Mouse (Mus musculus): ENCODE measurements around the gene Egln3.

Gene Egln3

DNA sequence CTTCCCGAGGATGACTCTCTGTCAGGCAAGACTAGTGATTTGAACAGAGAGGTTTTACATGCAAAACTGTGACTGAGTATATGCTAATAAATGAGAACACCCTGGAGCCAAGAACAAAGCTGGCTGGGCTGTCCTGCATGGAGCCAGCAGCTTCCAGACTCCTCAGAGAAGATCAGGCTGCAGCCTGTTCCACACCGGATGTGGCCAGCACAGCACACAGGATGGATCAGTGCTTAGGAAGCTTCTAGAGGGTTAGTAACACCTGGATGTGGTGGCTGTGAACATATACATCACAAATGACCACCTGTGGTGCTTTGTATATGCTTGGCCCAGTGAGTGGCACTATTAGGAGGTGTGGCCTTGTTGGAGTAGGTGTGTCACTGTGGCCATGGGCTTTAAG is 43.4 kb downstream of the Egln3 start:
- DNase-seq = no peak

DNA sequence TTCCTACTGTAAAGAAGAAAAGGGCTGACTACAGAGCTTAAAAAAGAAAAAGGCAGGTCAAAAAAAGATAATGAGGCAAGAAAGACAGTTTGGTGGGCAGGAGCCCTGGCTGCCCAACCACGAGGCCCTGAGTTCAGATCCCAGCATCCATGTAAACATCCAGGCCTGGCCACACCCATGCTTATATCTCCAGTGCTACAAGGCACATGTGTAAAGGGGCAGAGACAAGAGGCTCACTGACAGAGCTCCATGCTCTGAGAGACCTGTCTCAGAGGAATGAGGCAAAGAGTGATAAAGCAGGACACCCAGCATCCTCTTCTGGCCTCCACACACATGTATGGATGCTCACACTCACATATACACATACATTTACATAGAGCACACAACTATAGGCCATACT is 48.9 kb downstream of the Egln3 start:
- no peak for DNase-seq

DNA sequence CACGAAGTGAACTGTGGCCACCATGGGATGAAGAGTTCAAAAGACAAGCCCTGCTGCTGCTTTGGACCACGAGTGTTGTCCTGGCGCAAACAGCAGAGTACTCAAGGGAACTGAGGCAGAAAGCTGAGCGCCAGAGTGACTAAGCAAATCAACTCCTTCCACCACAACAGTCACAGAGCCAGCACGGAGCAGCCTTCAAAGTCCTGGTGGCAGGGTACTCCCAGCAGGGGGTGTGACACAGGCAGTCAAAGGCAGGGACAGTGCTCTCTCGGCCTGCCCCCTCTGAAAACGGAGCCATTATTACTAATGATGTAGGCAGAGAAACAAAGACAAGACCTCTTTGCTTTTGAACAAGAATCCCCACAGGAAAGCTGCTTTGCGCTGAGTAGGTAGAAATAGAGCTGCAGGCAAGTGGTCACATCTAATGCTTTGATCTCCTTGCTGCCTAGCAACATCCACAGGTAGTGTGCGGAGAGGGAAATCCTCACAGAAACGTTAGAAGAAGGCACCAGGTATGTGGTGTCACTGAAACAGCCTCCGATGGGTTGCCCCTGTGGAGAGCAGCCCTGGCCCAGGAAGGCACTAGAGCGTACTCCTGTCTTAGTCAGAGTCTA is 56.6 kb downstream of the Egln3 start:
- no peak for DNase-seq

Measured in thymus, adult 18-20 months (tissue).